Mouse (Mus musculus) G1E (cell line): ENCODE data around the gene Dab1.

Source experiments
- CTCF ChIP-seq: IDR thresholded peaks from 2 replicates; pipeline ENCODE4 v1.5.1; 2012; ENCODE audit warnings: low read depth, low read length, inconsistent platforms, mixed read lengths
- GATA1 ChIP-seq: IDR thresholded peaks from 2 replicates; pipeline ENCODE4 v1.6.1; 2012; ENCODE audit warnings: borderline replicate concordance, low read length, inconsistent platforms, mixed read lengths
- TAL1 ChIP-seq: conservative IDR thresholded peaks from 2 replicates; pipeline ENCODE4 v1.6.1; 2012; ENCODE audit warnings: low read depth, low read length, inconsistent platforms, mixed read lengths

DNA sequence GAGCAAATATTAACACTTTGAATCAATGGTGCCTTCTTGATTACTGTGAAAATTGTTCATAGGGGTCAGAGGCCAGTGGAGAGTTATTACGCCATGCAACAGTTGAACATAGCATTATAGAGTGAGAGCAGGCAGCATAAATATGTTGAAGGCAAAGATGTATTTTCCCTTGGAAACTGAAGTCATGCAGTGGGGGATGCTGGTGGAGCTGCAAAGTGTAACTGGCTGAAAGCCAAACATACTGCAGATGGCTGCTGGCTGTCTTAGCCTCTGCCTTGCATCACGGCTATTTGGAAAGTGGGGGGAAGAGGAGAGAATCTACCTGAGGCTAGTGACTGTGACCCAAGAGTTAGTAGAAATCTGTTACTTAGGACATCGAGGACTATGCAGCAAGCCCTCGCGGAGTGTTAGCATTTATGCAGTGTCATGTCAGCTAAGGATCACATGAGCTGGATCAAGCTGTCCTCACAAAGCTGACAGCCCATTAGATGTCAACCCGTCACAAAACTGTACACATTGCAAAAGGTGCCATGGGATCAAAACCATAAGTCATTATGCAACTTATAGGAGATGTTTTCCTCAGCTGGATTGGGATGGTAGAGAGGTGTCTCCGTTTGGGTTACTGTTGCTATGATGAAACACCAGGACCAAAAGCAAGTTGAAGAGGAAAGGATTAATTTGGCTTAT, 164.5 kb downstream of the Dab1 start:
- TF ChIP-seq GATA1 = no peak
- no peak for TF ChIP-seq TAL1
- no peak for TF ChIP-seq CTCF
